Mouse (Mus musculus) hindbrain, postnatal 0 days (tissue): Measurements from ENCODE around the gene Olfr156. TPM values are rescaled to one million over a fixed set of nuclear protein-coding genes. Genes with fewer than 3 reads are reported as not detected.
"Not testable (repeated sequence)": the region's sequence is repeated elsewhere in the genome, so short reads cannot be mapped to it uniquely, and the experiment has no call there.

ENCODE experiments used
- ATAC-seq: fragments of 200-750 bp; cut with Nextera tagmentation; 2 replicates; pipeline ENCODE4 v1.8.0; 2017; ENCODE audit warnings: mild to moderate bottlenecking, moderate TSS enrichment, moderate library complexity
- DNase-seq: peaks from one replicate; pipeline ENCODE4 v3.0.0-alpha.2; 2015; ENCODE audit warnings: low spot score
- H3K27ac ChIP-seq: fragments of 300-500 bp; sonication (generic); 2 replicates; pipeline ENCODE4 v1.5.1; 2014; ENCODE audit warnings: mild to moderate bottlenecking
- H3K27me3 ChIP-seq: fragments of 300-500 bp; sonication (generic); 2 replicates; pipeline ENCODE4 v1.6.1; 2014; ENCODE audit warnings: low read length, mixed read lengths; ENCODE audit not compliant: insufficient read depth
- H3K36me3 ChIP-seq: fragments of 300-500 bp; sonication (generic); 2 replicates; pipeline ENCODE4 v1.6.1; 2014; ENCODE audit warnings: low read length, mixed read lengths; ENCODE audit not compliant: insufficient read depth
- H3K4me1 ChIP-seq: fragments of 300-500 bp; sonication (generic); 2 replicates; pipeline ENCODE4 v1.6.1; 2014; ENCODE audit warnings: antibody characterized with exemption, low read length, mixed read lengths; ENCODE audit not compliant: insufficient read depth
- H3K4me2 ChIP-seq: fragments of 300-500 bp; sonication (generic); 2 replicates; pipeline ENCODE4 v1.6.1; 2014; ENCODE audit warnings: low read depth, mild to moderate bottlenecking, low read length, moderate library complexity, mixed read lengths
- H3K4me3 ChIP-seq: fragments of 300-500 bp; sonication (generic); 2 replicates; pipeline ENCODE4 v1.5.1; 2014; ENCODE audit warnings: low read length
- H3K9ac ChIP-seq: fragments of 300-500 bp; sonication (generic); replicated peaks from 2 replicates; pipeline ENCODE4 v1.6.1; 2014; ENCODE audit warnings: mild to moderate bottlenecking, low read length, moderate library complexity, mixed read lengths
- H3K9me3 ChIP-seq: fragments of 300-500 bp; sonication (generic); 2 replicates; pipeline ENCODE4 v1.6.1; 2016; ENCODE audit warnings: low read length, mixed read lengths
- CTCF ChIP-seq: IDR thresholded peaks from 2 replicates; pipeline ENCODE4 v1.5.1; 2016; ENCODE audit warnings: antibody characterized with exemption, control low read depth, low read depth
- WGBS: fragments of 180-500 bp; shearing (Covaris S2); extraction: QIAGEN DNeasy Blood & Tissue Kit; methylation state at CpG from one replicate; pipeline ENCODE4 v1.1.7; 2014; 5-methylcytosine and 5-hydroxymethylcytosine counted together
- polyA plus RNA-seq: library from polyadenylated mRNA; unstranded; fragments of >200 nt; fragmentation: Nextera tagmentation; extraction: Ambion mirVana; gene quantifications from 2 replicates; pipeline ENCODE4 v1.2.1, GENCODE M21; 2015
- total RNA-seq: library from RNA; depleted of rRNA; stranded (reverse); fragments of >200 nt; gene quantifications from 2 replicates; pipeline ENCODE4 v1.2.3, GENCODE M21; 2014; rRNA removed

Gene Olfr156
- total and polyA plus RNA-seq, 2 experiments from 2014 or later = not detected

DNA sequence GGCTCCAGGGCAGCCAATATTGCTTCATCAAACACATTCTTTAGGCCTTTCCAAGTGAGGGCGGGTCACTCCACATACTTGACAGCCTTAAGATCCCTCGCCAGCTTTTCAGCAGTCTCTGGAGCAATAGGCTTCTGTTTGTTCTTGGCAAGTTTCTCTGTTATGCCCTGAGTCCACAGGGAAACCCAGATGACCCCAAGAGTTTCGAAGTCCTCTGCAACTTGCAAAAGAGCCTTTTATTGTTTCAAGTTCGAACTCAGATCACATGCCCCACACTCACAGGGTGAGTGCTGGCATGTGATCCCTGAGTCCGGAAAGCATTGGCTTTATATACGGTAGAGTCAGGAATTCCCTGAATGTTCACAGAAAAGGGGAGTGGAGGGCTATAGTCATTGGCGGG lies 24.8 kb downstream of the Olfr156 start:
- no peak overlapping the region for H3K27ac ChIP-seq
- DNase-seq (no peak), ATAC-seq (no peak)
- H3K9me3 ChIP-seq = no peaks in the 10 kb centered on the region
- H3K4me2 ChIP-seq = no peak overlapping the region
- WGBS = 78% methylated on average over 7 of the region's 7 CpGs
- H3K4me1 ChIP-seq = no peaks in the 10 kb centered on the region
- no peak for TF ChIP-seq CTCF
- H3K9ac ChIP-seq = no peak overlapping the region
- no peaks in the 10 kb centered on the region for H3K36me3 ChIP-seq
- H3K4me3 ChIP-seq = no peak overlapping the region
- no peaks in the 10 kb centered on the region for H3K27me3 ChIP-seq

DNA sequence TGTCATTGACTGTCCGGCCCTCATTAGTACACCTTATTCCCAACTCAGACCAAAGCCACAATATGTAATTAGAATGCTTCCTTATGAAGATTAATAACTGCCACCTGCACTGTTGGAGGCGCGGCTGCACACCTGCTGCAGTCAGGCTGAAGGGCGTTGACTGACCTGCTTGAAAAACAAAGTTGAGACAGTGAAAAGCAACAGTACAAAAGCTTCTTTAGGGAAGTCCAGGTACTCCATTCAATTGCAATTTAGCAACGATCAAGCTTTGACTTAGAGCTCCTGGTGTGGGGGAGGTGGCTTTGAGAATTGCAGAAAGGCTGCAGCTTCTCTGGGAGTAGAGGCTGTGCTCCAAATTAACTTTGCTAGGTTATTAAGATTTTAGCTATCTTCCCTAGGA lies 27.9 kb downstream of the Olfr156 start:
- WGBS = 85% methylated on average over 5 of the region's 5 CpGs
- H3K4me1 ChIP-seq, DNase-seq, H3K36me3 ChIP-seq, ATAC-seq, H3K9ac ChIP-seq, H3K9me3 ChIP-seq, H3K27ac ChIP-seq, H3K4me2 ChIP-seq, H3K4me3 ChIP-seq, H3K27me3 ChIP-seq: not testable (repeated sequence)

DNA sequence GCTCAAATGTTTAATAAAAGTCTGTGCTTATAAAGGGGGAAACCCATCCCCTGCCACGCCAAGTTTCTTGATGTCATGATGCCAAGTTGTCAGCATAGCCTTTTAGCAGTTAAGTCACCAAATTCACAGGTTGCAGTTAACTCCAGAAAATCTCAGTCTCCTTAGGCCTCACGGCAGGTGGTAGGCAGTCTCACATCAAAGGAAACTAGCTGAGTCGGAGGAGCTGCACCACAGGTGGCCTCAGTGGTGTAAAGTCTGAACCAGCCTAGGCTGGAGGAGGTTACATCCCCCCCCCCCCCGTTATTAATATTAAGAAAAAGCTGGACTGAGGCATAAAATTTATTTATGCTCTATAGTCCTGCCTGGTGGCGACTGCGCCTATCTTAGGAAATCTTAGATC lies 28.4 kb downstream of the Olfr156 start:
- DNase-seq = no peak
- no peaks in the 10 kb centered on the region for H3K4me1 ChIP-seq
- WGBS = 79% methylated on average over 6 of the region's 6 CpGs
- TF ChIP-seq CTCF = no peak
- no peak overlapping the region for H3K4me3 ChIP-seq
- no peak overlapping the region for H3K4me2 ChIP-seq
- no peaks in the 10 kb centered on the region for H3K9me3 ChIP-seq
- no peak overlapping the region for H3K27ac ChIP-seq
- no peaks in the 10 kb centered on the region for H3K36me3 ChIP-seq
- H3K9ac ChIP-seq = no peak overlapping the region
- H3K27me3 ChIP-seq = no peaks in the 10 kb centered on the region
- ATAC-seq = no peak

DNA sequence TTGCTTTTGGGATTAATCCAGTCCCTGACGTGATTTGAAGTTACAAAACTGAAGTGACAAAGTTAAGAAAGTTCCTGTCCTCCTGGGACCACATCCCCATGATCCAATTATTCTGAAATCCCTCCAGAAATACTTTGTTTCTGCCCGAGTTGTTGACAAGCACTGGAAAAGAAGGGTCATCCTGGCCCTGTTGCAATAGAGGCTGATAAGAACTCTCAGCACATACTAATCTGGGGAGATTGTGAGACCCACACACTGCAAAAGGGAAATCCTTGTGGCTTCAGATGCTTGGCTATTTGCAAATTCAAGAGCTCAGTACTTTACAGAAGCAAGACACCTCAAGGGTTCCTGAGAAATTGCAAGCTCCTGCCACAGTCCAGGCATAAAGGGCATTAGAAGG lies 51.4 kb downstream of the Olfr156 start:
- Histone ChIP-seq H3K27ac (no peak overlapping the region), H3K4me1 (no peaks in the 10 kb centered on the region), H3K4me2 (no peak overlapping the region), H3K9ac (no peak overlapping the region), H3K36me3 (no peaks in the 10 kb centered on the region), H3K9me3 (no peaks in the 10 kb centered on the region), H3K27me3 (no peaks in the 10 kb centered on the region), H3K4me3 (no peak overlapping the region)
- TF ChIP-seq CTCF = no peak
- ATAC-seq (no peak), DNase-seq (no peak)
- 41% methylated on average over 2 of the region's 2 CpGs for WGBS

DNA sequence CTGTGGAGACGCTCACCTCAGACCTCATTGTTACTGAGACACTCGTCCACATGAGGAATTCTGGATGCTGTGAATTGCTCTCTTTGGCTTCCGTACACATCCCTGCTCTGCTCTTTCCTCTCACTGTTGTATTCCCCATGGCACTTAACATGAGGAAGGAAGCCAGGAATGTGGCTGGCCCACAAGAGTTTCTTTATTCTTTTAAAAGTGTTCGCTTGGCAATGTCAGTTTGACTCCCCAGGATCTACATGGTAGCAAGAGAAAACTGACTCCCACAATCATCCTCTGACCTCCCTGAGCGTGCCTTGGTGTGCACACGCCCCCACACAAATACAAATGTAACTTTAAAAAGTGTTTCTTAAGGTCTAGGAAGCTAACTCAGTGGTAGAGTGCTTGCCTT lies 52.1 kb downstream of the Olfr156 start:
- Histone ChIP-seq H3K27ac (no peak overlapping the region), H3K4me2 (no peak overlapping the region), H3K4me3 (no peak overlapping the region), H3K4me1 (no peaks in the 10 kb centered on the region), H3K27me3 (no peaks in the 10 kb centered on the region), H3K9ac (no peak overlapping the region), H3K36me3 (no peaks in the 10 kb centered on the region), H3K9me3 (no peaks in the 10 kb centered on the region)
- no peak for ATAC-seq
- no peak for TF ChIP-seq CTCF
- 46% methylated on average over 6 of the region's 6 CpGs for WGBS
- DNase-seq = peak; percentile 20

DNA sequence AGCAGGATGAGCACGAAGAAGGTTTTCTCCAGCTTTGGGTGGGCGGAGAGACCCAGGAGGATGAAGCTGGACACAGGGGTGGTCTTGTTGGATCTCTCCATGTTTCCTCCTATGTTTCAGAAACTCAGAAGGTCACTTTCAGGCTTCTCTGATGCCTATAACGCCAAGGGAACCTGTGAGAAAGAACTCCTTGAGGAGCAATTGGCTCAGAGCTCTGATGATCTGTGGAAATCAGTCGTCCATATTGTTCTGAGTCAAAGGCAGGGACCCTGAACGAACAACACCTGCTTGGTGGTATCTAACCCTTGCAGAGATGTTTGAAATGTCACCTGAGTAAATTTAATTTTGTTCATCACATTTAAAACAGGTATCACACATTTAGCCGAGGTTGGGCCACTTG lies 52.8 kb downstream of the Olfr156 start, which contains the start of gene Olfr159:
Olfr159 (minus strand) TSS at position 101 of the 400 bp plus-strand sequence.
- Histone ChIP-seq H3K9me3 (no peaks in the 10 kb centered on the region), H3K27me3 (no peaks in the 10 kb centered on the region), H3K4me3 (no peak within 1 kb of the TSS), H3K9ac (no peak within 1 kb of the TSS), H3K4me2 (no peak within 1 kb of the TSS), H3K27ac (no peak within 1 kb of the TSS), H3K36me3 (no peaks in the 10 kb centered on the region), H3K4me1 (no peaks in the 10 kb centered on the region)
- TF ChIP-seq CTCF = no peak
- ATAC-seq (no peak), DNase-seq (no peak)
- 77% methylated on average over 6 of the region's 6 CpGs for WGBS

Other genes starting within 250 kb of the Olfr156 start
- 18.9 and 31.2 TPM in 2 replicates for gene Rgp1, start 245.2 kb downstream of the Olfr156 start, total RNA-seq
- gene Rgp1, start 245.2 kb downstream of the Olfr156 start, polyA plus RNA-seq = 11.5 and 13.5 TPM in 2 replicates
- gene Gba2, start 245.0 kb downstream of the Olfr156 start, total RNA-seq = 34.0 and 36.3 TPM in 2 replicates
- gene Gba2, start 245.0 kb downstream of the Olfr156 start, polyA plus RNA-seq = 45.4 and 47.6 TPM in 2 replicates
- gene Msmp, start 239.4 kb downstream of the Olfr156 start, total RNA-seq = not detected in 2 replicates
- gene Msmp, start 239.4 kb downstream of the Olfr156 start, polyA plus RNA-seq = 1.2 and 1.9 TPM in 2 replicates
- 25.0 and 41.3 TPM in 2 replicates for gene Npr2, start 192.0 kb downstream of the Olfr156 start, total RNA-seq
- gene Npr2, start 192.0 kb downstream of the Olfr156 start, polyA plus RNA-seq = 8.8 and 8.9 TPM in 2 replicates
- gene Spag8, start 170.3 kb downstream of the Olfr156 start, total RNA-seq = 6.8 and 17.0 TPM in 2 replicates
- gene Spag8, start 170.3 kb downstream of the Olfr156 start, polyA plus RNA-seq = 7.8 and 8.2 TPM in 2 replicates
- 86.8 and 131 TPM in 2 replicates for gene Hint2, start 167.4 kb downstream of the Olfr156 start, total RNA-seq
- 98.7 and 107 TPM in 2 replicates for gene Hint2, start 167.4 kb downstream of the Olfr156 start, polyA plus RNA-seq
- 25.3 and 31.6 TPM in 2 replicates for gene Tmem8b, start 154.9 kb downstream of the Olfr156 start, total RNA-seq
- 10.3 and 11.4 TPM in 2 replicates for gene Tmem8b, start 154.9 kb downstream of the Olfr156 start, polyA plus RNA-seq
- gene Fam221b, start 154.8 kb downstream of the Olfr156 start, total RNA-seq = not detected in 2 replicates
- gene Fam221b, start 154.8 kb downstream of the Olfr156 start, polyA plus RNA-seq = 1.4 and 1.6 TPM in 2 replicates
- 0.36 TPM in 1 of 2 replicates, not detected in the other for gene Olfr70, start 123.1 kb downstream of the Olfr156 start, total RNA-seq
- not detected in 2 replicates for gene Olfr70, start 123.1 kb downstream of the Olfr156 start, polyA plus RNA-seq
- not detected in 2 replicates for gene Olfr71, start 113.6 kb downstream of the Olfr156 start, total RNA-seq
- gene Olfr71, start 113.6 kb downstream of the Olfr156 start, polyA plus RNA-seq = not detected in 2 replicates
- 0.73 and 1.8 TPM in 2 replicates for gene Hrct1, start 96.7 kb downstream of the Olfr156 start, total RNA-seq
- gene Hrct1, start 96.7 kb downstream of the Olfr156 start, polyA plus RNA-seq = 0.70 and 0.92 TPM in 2 replicates
- gene Spaar, start 93.9 kb downstream of the Olfr156 start, total RNA-seq = 0.10 and 0.22 TPM in 2 replicates
- gene Spaar, start 93.9 kb downstream of the Olfr156 start, polyA plus RNA-seq = 0.08 and 0.13 TPM in 2 replicates
- gene Olfr159, start 52.9 kb downstream of the Olfr156 start, total RNA-seq = not detected in 2 replicates
- not detected in 2 replicates for gene Olfr159, start 52.9 kb downstream of the Olfr156 start, polyA plus RNA-seq
- not detected in 2 replicates for gene Olfr157, start 16.3 kb upstream of the Olfr156 start, total RNA-seq
- not detected in 2 replicates for gene Olfr157, start 16.3 kb upstream of the Olfr156 start, polyA plus RNA-seq
- not detected in 2 replicates for gene Olfr155, start 27.7 kb upstream of the Olfr156 start, total RNA-seq
- gene Olfr155, start 27.7 kb upstream of the Olfr156 start, polyA plus RNA-seq = not detected in 2 replicates
- gene Reck, start 51.6 kb upstream of the Olfr156 start, total RNA-seq = 4.0 and 6.1 TPM in 2 replicates
- 3.4 and 4.0 TPM in 2 replicates for gene Reck, start 51.6 kb upstream of the Olfr156 start, polyA plus RNA-seq
- gene Glipr2, start 133.5 kb upstream of the Olfr156 start, total RNA-seq = 24.9 and 27.8 TPM in 2 replicates
- gene Glipr2, start 133.5 kb upstream of the Olfr156 start, polyA plus RNA-seq = 21.0 and 23.4 TPM in 2 replicates
- gene Ccin, start 159.6 kb upstream of the Olfr156 start, total RNA-seq = 0.29 TPM in 1 of 2 replicates, not detected in the other
- gene Ccin, start 159.6 kb upstream of the Olfr156 start, polyA plus RNA-seq = not detected in 2 replicates
- 366 and 404 TPM in 2 replicates for gene Clta, start 180.6 kb upstream of the Olfr156 start, total RNA-seq
- 379 and 380 TPM in 2 replicates for gene Clta, start 180.6 kb upstream of the Olfr156 start, polyA plus RNA-seq